Mouse (Mus musculus) myocyte (in vitro differentiated cells): ENCODE results near the gene Uqcc3.

Experiments
- E2F4 ChIP-seq: IDR thresholded peaks from one replicate; pipeline ENCODE4 v1.6.1; 2011; ENCODE audit warnings: mild to moderate bottlenecking, control low read depth, moderate library complexity; ENCODE audit not compliant: insufficient read depth
- MAX ChIP-seq: IDR thresholded peaks from one replicate; pipeline ENCODE4 v1.6.1; 2011; ENCODE audit warnings: low read depth, mild to moderate bottlenecking, control low read depth
- MYOD1 ChIP-seq, 3 experiments: IDR thresholded peaks; one replicate each; pipeline ENCODE4 v1.6.1; 2011; ENCODE audit warnings: control low read depth in 2 of 3, low read depth in 2 of 3, mild to moderate bottlenecking in 2 of 3, moderate library complexity in 1 of 3; ENCODE audit not compliant: insufficient read length in 2 of 3, control insufficient read depth in 1 of 3
- MYOG ChIP-seq, 3 experiments: IDR thresholded peaks; one replicate each; pipeline ENCODE4 v1.6.1; 2011; ENCODE audit warnings: control low read depth in 2 of 3, low read depth in 2 of 3, mild to moderate bottlenecking in 2 of 3; ENCODE audit not compliant: insufficient read length in 2 of 3, control insufficient read depth in 1 of 3, insufficient read depth in 1 of 3
- POLR2A ChIP-seq: IDR thresholded peaks from one replicate; pipeline ENCODE4 v1.6.1; 2011; ENCODE audit warnings: low read depth, mild to moderate bottlenecking, control low read depth, moderate library complexity; ENCODE audit not compliant: insufficient read length
- POLR2AphosphoS2 ChIP-seq: IDR thresholded peaks from one replicate; pipeline ENCODE4 v1.6.1; 2011; ENCODE audit warnings: low read depth, control low read depth; ENCODE audit not compliant: insufficient read length
- SRF ChIP-seq: IDR thresholded peaks from one replicate; pipeline ENCODE4 v1.6.1; 2011; ENCODE audit warnings: low read depth; ENCODE audit not compliant: control insufficient read depth, insufficient read length
- TCF12 ChIP-seq: IDR thresholded peaks from one replicate; pipeline ENCODE4 v1.6.1; 2011; ENCODE audit warnings: mild to moderate bottlenecking, control low read depth; ENCODE audit not compliant: poor library complexity, insufficient read depth, severe bottlenecking
- TCF3 ChIP-seq: IDR thresholded peaks from one replicate; pipeline ENCODE4 v1.6.1; 2011; ENCODE audit warnings: low read depth, control low read depth; ENCODE audit not compliant: insufficient read length
- USF1 ChIP-seq: IDR thresholded peaks from one replicate; pipeline ENCODE4 v1.6.1; 2011; ENCODE audit warnings: low read depth, mild to moderate bottlenecking, control low read depth, moderate library complexity

- TF ChIP-seq POLR2A (no peak), E2F4 (no peak), TCF3 (no peak), USF1 (no peak), POLR2AphosphoS2 (no peak), TCF12 (no peak), MYOD1 (IDR thresholded peaks at IDR 0.05; ENCODE audit: control insufficient read depth in 1 of 3, insufficient read length in 2 of 3, low read depth in 2 of 3) (no peak), MAX (no peak), SRF (no peak), MYOG (IDR thresholded peaks at IDR 0.05; ENCODE audit: control insufficient read depth in 1 of 3, insufficient read depth in 1 of 3, insufficient read length in 2 of 3, low read depth in 2 of 3) (no peak)
Observed at GRCm38 (mm10) chr19:8899079-8899478, 18.4 kb upstream of the Uqcc3 start.
